Mouse (Mus musculus): ENCODE measurements around the gene Ogfod3. TPM values are rescaled to one million over a fixed set of nuclear protein-coding genes. Genes with fewer than 3 reads are reported as not detected.

Ogfod3 gene
- polyA plus RNA-seq, 2 experiments = 5.6 to 13.3 TPM

GRCm38 (mm10) chr11:121220771-121221170 lies 16.3 kb upstream of the Ogfod3 start:
- Histone ChIP-seq H3K9me3 (ENCODE audit: control insufficient read depth, low read length) (no peaks in the 10 kb centered on the region), H3K4me3 (ENCODE audit: insufficient read depth in 1 of 2, low read depth in 2 of 2, low read length in 2 of 2) (no peak overlapping the region), H3K36me3 (replicated peaks; ENCODE audit: control insufficient read depth, insufficient read depth, low read depth) (peaks cover 40% of the 10 kb centered on the region), H3K27ac (no peak overlapping the region), H3K27me3 (ENCODE audit: control insufficient read depth, insufficient read depth, low read length) (no peaks in the 10 kb centered on the region), H3K4me2 (ENCODE audit: low read depth) (no peak overlapping the region), H3K9ac (replicated peaks) (no peak overlapping the region), H3K4me1 (replicated peaks; ENCODE audit: control insufficient read depth in 2 of 2, insufficient read depth in 2 of 2, low read length in 1 of 2) (no peaks in the 10 kb centered on the region)
- DNase-seq (ENCODE audit: low read depth in 3 of 3, low spot score in 3 of 3) (no peak), ATAC-seq (ENCODE audit: insufficient read depth) (no peak)
- WGBS (ENCODE audit: insufficient replicate concordance) = 89% methylated on average over 5 of the region's 5 CpGs
- no peak for TF ChIP-seq EP300 (IDR thresholded peaks at IDR 0.05; ENCODE audit: low read depth)
- TF ChIP-seq CTCF (IDR thresholded peaks at IDR 0.05; ENCODE audit: low read depth) = no peak

GRCm38 (mm10) chr11:121219776-121220175 lies 15.3 kb upstream of the Ogfod3 start:
- H3K27ac ChIP-seq = no peak overlapping the region
- no peaks in the 10 kb centered on the region for H3K9me3 ChIP-seq (ENCODE audit: control insufficient read depth, low read length)
- H3K27me3 ChIP-seq (ENCODE audit: control insufficient read depth, insufficient read depth, low read length) = no peaks in the 10 kb centered on the region
- H3K36me3 ChIP-seq (replicated peaks; ENCODE audit: control insufficient read depth, insufficient read depth, low read depth) = peaks cover 30% of the 10 kb centered on the region
- 82% methylated on average over 11 of the region's 11 CpGs for WGBS (ENCODE audit: insufficient replicate concordance)
- ATAC-seq (ENCODE audit: insufficient read depth) = no peak
- H3K4me2 ChIP-seq (ENCODE audit: low read depth) = no peak overlapping the region
- no peak overlapping the region for H3K9ac ChIP-seq (replicated peaks)
- no peak overlapping the region for H3K4me3 ChIP-seq (ENCODE audit: insufficient read depth in 1 of 2, low read depth in 2 of 2, low read length in 2 of 2)
- TF ChIP-seq EP300 (IDR thresholded peaks at IDR 0.05; ENCODE audit: low read depth) (no peak), CTCF (IDR thresholded peaks at IDR 0.05; ENCODE audit: low read depth) (no peak)
- no peaks in the 10 kb centered on the region for H3K4me1 ChIP-seq (replicated peaks; ENCODE audit: control insufficient read depth in 2 of 2, insufficient read depth in 2 of 2, low read length in 1 of 2)
- DNase-seq (ENCODE audit: low read depth in 3 of 3, low spot score in 3 of 3) = no peak

- no peak overlapping the region for H3K27ac ChIP-seq
- H3K9me3 ChIP-seq (ENCODE audit: control insufficient read depth, low read length) = no peaks in the 10 kb centered on the region
- H3K4me2 ChIP-seq (ENCODE audit: low read depth) = no peak overlapping the region
- TF ChIP-seq EP300 (IDR thresholded peaks at IDR 0.05; ENCODE audit: low read depth) = no peak
- no peak for TF ChIP-seq CTCF (IDR thresholded peaks at IDR 0.05; ENCODE audit: low read depth)
- 68% methylated on average over 3 of the region's 3 CpGs for WGBS (ENCODE audit: insufficient replicate concordance)
- no peaks in the 10 kb centered on the region for H3K27me3 ChIP-seq (ENCODE audit: control insufficient read depth, insufficient read depth, low read length)
- DNase-seq (ENCODE audit: low read depth in 3 of 3, low spot score in 3 of 3) (no peak), ATAC-seq (ENCODE audit: insufficient read depth) (no peak)
- H3K4me3 ChIP-seq (ENCODE audit: insufficient read depth in 1 of 2, low read depth in 2 of 2, low read length in 2 of 2) = no peak overlapping the region
- H3K9ac ChIP-seq (replicated peaks) = no peak overlapping the region
- H3K4me1 ChIP-seq (replicated peaks; ENCODE audit: control insufficient read depth in 2 of 2, insufficient read depth in 2 of 2, low read length in 1 of 2) = no peaks in the 10 kb centered on the region
- peaks cover 2% of the 10 kb centered on the region for H3K36me3 ChIP-seq (replicated peaks; ENCODE audit: control insufficient read depth, insufficient read depth, low read depth)
Observed at GRCm38 (mm10) chr11:121216831-121217230, 12.3 kb upstream of the Ogfod3 start.

- no peak overlapping the region for H3K9ac ChIP-seq (replicated peaks)
- TF ChIP-seq CTCF (IDR thresholded peaks at IDR 0.05; ENCODE audit: low read depth) (no peak), EP300 (IDR thresholded peaks at IDR 0.05; ENCODE audit: low read depth) (no peak)
- H3K36me3 ChIP-seq (replicated peaks; ENCODE audit: control insufficient read depth, insufficient read depth, low read depth) = no peaks in the 10 kb centered on the region
- H3K4me1 ChIP-seq (replicated peaks; ENCODE audit: control insufficient read depth in 2 of 2, insufficient read depth in 2 of 2, low read length in 1 of 2) = peaks cover 0 to 10% of the 10 kb centered on the region in 2 experiments; a peak in 3 of 4 replicates
- H3K27me3 ChIP-seq (ENCODE audit: control insufficient read depth, insufficient read depth, low read length) = no peaks in the 10 kb centered on the region
- peak overlapping the region; percentile 89 for H3K4me2 ChIP-seq (ENCODE audit: low read depth)
- WGBS (ENCODE audit: insufficient replicate concordance) = under 1% methylated on average over 5 of the region's 5 CpGs
- no peaks in the 10 kb centered on the region for H3K9me3 ChIP-seq (ENCODE audit: control insufficient read depth, low read length)
- peak overlapping the region; percentile 41 to 70 for H3K4me3 ChIP-seq (ENCODE audit: insufficient read depth in 1 of 2, low read depth in 2 of 2, low read length in 2 of 2)
- no peak overlapping the region for H3K27ac ChIP-seq
- no peak for ATAC-seq (ENCODE audit: insufficient read depth)
- DNase-seq (ENCODE audit: low read depth in 3 of 3, low spot score in 3 of 3) = no peak
Observed at GRCm38 (mm10) chr11:121203859-121204160, 701 bp downstream of the Ogfod3 start.

- Histone ChIP-seq H3K27ac (no peak overlapping the region), H3K9ac (replicated peaks) (no peak overlapping the region; the same call in 1 of the 2 replicates), H3K4me2 (ENCODE audit: low read depth) (no peak overlapping the region), H3K4me1 (replicated peaks; ENCODE audit: control insufficient read depth in 2 of 2, insufficient read depth in 2 of 2, low read length in 1 of 2) (peaks cover 0 to 10% of the 10 kb centered on the region in 2 experiments; a peak in 3 of 4 replicates), H3K9me3 (ENCODE audit: control insufficient read depth, low read length) (no peaks in the 10 kb centered on the region), H3K4me3 (ENCODE audit: insufficient read depth in 1 of 2, low read depth in 2 of 2, low read length in 2 of 2) (no peak overlapping the region), H3K36me3 (replicated peaks; ENCODE audit: control insufficient read depth, insufficient read depth, low read depth) (no peaks in the 10 kb centered on the region), H3K27me3 (ENCODE audit: control insufficient read depth, insufficient read depth, low read length) (no peaks in the 10 kb centered on the region)
- ATAC-seq (ENCODE audit: insufficient read depth) = no peak
- 63% methylated on average over 11 of the region's 11 CpGs for WGBS (ENCODE audit: insufficient replicate concordance)
- peak; percentile 17 to 38 (median 26) for DNase-seq (ENCODE audit: low read depth in 3 of 3, low spot score in 3 of 3)
- peak; percentile 71 for TF ChIP-seq CTCF (IDR thresholded peaks at IDR 0.05; ENCODE audit: low read depth)
- no peak for TF ChIP-seq EP300 (IDR thresholded peaks at IDR 0.05; ENCODE audit: low read depth)
Observed at GRCm38 (mm10) chr11:121201436-121202198, 2.9 kb downstream of the Ogfod3 start.

All from liver, embryonic 14.5 days (tissue).